Mouse (Mus musculus) CD4-positive, CD25-positive, alpha-beta regulatory T cell, adult 2 months (primary cell): ENCODE results near the gene Drc1.

ENCODE experiments used
- DNase-seq: peaks from one replicate; pipeline ENCODE4 v3.0.0-alpha.2; 2012; ENCODE audit warnings: low read depth, low spot score

Gene Drc1

DNA sequence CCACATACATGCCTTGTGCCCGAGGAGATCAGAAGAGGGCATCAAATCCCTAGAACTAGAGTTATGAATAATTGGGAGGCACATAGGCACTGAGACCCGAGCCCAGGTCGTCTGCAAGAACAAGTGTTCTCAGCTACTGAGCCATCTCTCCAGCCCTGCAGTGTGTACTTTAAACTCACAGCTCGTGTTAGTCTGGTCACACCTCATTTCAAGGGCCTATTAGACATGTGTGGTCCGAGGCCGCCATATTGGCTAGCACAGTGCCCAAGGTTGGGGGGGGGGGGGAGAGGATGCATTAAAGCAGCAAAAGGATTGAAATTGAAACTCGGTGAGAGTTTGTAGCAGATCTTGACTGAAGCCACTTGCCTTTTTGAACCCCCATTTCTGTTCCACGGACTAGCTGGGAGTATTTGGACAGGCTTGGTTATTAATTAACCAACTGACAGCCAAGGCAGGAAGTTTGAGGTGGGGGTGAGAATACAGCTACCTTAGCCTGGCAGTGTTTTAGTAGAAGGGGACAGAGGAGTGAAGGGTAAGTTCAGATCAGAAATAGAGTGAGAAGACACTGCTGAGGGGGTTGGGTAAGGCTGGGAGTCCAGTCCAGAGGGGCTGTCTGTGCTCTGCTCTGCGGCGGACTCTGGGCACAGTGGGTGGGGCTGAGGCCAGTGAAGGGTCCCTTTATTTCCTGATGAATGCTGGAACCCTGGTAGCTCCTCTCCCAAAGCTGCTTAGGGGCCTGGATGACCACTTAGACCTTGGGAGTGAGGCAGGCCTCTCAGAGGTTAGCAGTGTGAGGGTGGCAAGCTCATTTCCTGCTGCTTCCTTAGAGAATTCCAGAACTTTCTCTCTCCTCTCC, 5.0 kb downstream of the Drc1 start:
- DNase-seq: no peak

DNA sequence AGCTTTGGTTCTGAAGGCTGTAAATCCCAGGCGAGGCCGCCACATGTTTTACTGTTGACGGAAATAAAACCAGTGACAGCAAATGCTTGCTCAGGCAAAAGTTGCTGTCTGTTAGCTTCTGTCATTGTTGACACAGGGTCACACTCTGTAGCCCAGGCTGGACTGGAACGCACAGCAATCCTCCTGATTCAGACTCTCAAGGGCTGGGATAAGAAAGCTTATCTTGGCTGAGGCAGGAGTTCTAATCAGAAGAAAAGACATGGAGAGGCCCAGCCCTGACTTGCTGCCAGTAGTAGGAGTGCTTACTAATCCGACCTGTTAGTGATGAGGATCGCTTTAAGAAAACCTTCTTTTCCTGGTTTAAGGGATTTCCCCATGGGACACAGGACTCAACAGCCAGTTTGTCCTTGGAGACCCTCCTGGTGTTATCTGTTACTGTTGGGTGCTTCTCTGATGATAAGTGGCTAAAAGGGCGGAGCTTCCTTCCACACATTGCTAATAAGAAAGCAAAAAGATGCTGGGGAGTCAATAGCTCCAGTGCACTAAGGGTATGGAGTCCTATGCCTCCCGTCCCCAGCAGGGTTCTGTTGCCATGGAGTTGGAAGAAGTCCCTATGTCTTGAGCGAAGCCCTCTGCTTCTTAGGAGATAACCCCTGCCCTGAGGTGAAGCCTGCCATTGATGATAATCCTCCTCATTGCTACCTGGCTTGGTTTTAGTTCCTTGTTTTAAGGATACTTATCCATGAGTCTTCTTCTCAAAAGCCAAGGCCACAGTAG, 6.1 kb downstream of the Drc1 start:
- no peak for DNase-seq

DNA sequence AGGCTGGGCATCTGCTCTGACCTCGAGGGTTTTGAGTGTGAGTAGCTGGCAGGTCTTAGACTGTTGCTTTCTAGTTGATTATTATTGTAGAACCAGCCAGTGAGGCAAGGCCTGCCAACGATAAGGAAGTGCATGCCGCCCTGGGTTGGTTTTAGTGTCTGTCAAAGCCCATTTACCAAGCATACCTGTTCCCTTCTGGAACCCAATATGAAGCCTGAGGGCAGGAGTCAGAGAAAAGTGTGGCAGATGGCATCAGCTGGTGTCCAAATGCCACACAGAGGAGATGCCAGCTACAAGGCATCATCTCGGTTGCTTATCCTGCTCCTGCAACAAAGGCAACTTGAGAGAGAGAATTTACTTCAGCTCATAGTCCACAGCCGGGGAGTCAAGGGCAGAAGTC, 59.6 kb downstream of the Drc1 start:
- no peak for DNase-seq

DNA sequence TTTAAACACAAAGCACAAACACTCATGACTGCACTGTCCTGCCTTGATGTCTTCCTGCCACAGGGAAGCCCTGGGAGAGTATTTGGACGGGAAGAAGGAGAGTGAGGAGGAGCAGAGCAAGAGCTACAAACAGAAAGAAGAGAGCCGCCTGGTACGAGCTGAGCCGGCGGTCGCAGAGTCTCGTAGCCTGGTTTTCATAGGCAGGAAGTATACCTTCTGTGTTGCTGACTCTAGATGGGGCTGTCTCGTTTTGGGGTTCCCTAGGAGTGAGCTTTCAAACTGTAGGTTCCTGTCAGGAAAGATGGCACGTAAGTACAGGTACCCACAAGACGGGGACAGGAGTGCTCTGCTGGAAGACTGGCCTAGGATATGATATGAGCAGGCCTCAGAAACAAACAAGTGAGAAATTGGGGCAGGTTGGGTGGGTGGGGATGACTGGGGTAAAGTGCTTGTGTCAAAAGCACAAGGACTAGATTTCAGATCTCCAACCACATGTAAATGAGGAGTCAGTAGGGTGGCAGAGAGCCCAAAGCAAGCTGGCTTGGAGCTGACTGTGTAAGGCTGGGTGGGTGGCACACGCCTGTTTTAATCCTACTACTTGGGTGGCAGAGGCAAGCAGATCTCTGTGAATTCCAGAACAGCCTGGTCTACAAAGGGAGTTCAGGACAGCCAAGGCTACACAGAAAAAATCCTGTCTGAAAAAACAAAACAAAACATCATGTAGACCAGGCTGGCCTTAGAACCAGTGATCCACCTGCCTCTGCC, 60.6 kb downstream of the Drc1 start:
- DNase-seq: peak; percentile 13

DNA sequence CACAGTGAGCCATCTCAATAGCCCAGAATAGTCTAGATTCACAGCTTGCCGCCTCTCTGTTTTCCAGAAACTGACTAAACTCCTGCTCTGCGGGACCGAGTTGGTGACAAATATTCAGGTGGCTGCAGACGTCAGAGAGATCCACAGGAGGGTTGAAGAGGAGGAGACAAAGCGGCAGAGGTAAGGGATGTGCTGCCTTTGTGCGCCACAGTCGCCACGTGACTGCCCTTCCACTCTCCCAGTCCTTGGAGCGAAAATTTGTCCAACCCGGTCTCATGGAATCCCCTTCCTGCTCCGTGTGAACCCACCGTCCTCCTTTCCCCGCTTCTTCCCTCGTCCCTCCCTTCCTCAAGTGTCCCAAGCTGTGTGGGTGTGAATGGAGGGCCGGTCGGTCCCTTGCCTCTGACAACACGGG, 61.4 kb downstream of the Drc1 start:
- no peak for DNase-seq

DNA sequence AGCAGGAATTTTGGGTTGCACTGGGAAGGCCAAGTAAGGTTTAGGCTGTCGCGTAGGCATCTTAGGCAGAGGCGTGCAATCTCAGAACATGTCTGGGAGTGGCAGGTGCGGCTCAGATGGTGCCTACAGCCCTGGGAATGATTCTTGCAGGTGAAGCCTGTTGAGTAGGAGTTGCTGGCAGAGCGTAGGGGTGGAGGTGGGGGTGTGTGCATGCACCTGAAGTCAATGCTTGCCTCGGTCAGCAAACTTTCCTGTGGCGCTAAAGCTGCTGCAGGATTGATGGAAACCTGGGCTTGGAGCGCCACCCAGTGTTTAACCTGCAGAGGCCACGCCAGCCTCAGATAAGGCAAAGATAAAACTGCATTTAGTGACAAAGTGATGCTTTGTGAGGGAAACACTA, 61.9 kb downstream of the Drc1 start:
- peak; percentile 85 for DNase-seq

DNA sequence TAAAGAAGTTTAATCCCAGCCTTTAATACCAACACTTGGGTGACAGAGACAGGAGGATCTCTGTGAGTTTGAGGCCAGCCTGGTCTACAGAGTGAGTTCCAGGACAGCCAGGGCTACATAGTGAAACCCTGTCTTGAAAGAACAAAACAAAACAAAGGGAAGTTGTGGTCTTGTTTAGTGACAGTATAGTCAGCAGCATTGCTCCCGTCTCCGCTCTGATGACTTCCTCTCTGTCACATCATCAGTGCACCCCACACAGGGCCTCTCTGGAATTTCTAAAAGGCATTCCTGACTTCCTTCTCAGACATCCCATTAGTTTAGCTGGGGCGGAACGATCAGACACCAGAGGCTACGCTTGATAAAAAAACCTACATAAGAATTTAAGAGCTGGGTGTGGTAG, 62.7 kb downstream of the Drc1 start:
- no peak for DNase-seq

DNA sequence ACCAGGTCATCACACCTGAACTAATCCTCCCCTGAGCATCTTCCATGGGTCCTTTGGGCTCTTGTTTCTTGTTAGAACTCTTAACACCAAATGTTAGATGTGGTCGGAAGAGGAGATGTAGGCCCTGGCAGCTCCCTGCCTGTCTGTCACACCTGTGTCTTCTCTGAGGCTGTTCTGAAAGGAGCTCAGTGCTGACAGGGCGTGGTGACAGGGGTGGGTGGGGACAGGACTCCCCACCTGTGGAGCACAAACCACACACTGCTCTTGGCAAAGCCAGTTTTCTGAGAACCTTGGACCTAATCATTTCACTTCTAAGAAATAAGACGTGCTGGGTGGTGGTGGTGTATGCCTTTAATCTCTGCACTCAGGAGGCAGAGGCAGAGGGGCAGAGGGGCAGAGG, 72.4 kb downstream of the Drc1 start:
- peak; percentile 56 for DNase-seq

DNA sequence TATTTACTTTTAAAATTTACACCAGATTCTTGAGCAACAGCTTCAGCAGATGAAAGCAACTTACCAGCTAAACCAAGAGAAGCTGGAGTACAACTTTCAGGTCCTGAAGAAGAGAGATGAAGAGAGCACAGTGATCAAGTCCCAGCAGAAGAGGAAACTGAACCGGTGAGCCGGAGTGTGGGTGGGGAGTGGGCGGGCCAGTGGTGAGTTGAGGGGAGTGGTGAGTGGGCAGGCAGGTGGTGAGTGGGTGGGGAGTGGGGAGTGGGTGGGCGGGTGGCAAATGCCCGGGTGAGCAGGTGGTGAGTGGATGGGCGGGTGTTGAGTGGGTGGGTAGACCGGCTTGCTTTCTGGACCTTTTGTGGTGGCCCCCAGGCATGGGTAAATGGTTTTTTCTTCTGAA, 73.9 kb downstream of the Drc1 start:
- peak; percentile 14 for DNase-seq

DNA sequence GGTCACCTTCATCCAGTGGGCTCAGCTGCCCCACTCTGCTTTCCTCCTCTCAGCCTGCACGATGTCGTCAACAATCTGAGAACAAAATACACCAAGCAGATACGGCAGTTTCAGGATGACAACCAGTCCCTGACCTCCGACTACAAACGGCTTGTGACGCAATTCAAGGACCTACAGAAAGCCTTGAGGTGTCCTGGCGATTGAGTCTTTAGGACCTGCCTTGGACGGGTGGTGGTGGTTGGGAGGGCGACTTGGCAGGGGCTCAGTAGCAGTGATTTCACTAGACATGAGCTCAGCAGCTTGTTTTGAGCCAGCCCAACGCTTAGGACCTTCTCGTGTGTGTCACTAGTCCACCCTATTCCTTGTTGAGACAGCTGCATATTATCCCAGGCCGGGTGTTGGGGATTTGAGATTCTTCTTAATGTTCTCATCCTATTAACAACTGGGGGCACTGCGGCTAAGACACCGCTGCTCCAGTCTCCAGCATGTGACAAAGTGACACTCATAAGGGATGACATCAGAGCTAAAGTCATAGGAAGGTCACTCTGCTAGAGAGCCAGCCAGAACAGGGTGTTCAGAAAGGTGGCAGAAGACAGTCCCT, 74.5 kb downstream of the Drc1 start:
- no peak for DNase-seq

DNA sequence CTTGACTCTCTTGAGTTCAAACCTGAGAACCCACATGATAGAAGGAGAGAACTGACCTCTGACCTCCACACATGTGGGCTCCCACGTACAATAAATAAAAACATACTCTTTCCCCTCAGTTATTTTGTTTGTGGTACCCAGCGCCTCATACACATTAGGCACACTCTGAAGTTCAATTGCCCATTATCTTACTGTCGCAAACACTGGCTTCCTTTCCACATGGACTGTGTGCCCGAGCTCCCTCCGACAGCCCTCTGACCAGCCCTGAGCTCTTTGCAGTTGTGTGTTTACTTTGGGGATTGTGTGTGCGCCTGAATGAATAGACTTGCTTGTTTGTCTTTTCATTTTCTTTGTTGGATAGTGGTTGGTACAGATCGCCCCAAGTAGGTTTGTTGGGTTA, 75.5 kb downstream of the Drc1 start:
- no peak for DNase-seq

DNA sequence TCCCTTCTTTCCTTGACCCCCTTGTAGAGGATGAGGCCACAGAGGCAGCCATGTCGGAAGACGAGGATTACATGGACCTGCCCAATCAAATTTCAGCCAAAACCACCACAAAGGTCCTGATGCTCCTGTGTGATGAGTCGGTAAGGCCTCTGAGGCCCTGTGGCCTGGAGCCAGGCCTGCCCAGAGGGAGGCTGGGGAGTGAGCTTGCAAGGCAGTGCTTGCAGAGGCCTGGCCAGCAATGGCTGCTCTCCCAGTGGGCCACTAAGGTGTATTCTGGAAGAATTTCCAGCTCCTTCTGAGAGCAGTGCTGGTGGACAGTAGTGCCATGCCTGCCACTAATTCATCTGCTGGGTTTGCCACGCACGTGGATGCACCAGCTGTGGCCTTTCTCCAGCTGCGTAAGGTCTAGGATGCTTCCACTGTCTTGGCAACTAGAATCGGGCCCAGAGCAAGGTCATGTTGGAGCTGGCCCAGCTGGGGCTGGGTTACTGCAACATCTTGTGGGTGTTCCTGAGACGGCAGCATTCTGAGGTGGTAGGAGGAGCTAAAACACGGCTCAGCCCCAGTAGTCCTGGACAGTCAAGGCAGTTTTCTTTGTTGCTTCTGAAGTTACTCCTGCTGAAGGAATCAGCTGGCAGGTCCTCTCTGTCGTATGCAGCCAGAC, 77.4 kb downstream of the Drc1 start:
- no peak for DNase-seq

DNA sequence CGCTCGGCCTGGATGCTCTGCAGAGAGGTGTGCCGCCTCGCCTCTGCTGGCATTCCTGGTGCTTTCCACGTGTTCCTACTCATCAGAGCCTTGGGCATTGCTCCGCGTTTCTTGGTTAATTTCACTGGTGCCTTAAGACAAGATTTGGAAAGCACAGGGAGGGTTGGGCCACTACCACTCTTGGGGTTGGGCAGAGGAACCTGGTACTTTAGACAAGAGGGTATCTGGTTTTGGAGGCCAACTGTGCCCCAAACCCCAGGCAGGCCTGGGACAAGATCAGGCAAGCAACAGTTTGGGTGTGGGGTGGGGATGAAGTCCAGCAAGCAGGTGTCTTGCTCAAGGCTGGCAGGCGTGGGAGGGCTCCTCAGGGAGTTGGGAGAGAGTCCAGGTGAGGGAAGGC, 86.2 kb downstream of the Drc1 start:
- DNase-seq: no peak

DNA sequence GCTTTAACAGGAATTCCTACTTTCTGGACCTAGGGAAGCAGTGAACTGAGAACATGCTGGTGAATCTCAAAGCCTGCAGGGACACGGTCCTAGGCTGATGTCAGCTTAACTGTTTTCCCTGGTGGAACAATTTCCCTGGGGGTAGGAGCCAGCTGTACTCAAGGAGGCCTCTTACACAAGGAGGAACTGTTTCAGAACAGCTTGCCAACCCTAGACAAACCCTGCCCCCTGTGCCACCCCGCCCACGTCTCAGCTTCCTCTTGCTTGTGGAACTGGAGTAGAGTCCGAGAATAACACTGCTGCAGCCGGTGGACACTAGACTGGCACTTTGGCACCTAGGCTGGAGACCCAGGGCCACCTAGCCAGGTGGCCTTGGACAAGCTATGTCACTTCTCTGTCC, 88.2 kb downstream of the Drc1 start:
- DNase-seq: no peak

DNA sequence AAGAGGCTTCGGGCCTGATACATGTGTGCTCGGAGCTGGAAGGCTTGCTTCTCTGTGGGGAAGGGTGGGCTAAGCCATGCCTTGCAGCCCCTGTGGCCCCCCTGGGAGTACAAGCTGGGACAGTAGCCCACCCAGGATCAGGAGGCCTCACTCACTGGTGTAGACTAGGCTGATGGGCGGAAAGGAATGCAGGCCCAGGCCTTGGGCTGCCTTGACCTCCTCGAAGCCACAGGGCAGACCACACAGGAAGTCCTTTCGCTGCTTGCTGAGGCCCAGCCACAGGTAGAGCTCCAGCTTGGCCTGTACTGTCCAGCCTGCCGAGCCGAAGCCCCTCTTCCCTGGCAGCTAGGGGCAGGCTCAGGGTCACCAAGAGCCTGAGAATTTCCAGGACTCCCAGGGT, 101.7 kb downstream of the Drc1 start:
- no peak for DNase-seq

DNA sequence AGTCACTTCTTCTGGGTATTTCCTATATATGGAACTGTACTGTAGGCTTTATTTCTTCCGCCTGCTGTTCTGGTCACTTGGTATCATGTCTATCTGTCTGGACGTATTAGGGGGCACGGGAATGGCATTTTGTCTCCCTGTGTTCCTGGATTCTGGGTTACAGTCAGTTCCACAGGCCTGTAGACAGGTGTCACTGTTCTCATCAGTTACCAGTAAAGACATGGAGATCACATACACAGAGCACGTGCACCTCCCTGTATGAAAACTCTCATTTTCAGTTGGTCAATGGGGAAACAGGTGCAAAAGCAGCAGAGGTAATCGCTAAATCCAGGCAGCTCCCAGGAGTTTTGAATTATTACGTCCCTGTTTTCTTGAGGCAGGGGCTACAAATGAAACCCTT, 106.5 kb downstream of the Drc1 start:
- no peak for DNase-seq

DNA sequence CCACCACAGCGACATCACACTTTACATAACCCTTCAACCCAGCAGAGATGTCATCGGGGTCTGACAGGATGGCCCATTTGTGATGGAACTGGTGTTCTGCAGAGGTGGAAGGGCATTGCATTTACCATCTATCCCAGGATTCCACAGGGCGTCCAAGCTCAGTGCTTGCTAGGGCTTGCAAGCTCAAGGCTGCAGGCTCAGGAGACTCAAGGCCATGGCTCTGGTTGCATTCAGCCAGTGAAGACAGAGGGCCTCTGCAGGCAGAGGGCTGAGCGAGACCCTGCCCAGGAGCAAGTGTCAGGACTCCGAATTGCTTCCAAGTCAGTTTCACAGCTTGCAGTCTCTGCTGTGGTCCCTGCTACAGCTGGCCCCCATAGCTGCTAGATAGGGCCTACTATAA, 108.6 kb downstream of the Drc1 start:
- DNase-seq: no peak

DNA sequence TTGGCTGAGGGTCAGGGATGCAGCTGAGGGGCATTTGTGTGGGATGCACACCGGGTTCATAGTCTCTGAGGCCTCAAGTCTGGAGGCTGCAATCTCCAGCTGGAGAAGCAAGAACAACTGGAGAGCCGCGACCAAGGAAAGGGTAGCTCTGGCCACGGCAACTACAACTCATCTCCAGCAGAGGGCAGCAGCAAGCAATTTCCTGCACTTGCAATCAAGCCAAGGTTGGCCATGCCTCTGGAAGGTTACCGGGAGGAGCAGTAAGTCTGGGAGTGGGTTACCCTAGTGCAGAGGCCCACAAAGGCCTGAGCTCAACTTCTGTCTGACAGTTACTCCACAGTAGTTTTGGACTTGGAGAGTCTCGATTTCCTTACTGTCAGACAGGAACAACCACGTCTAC, 110.3 kb downstream of the Drc1 start:
- DNase-seq: peak; percentile 70

DNA sequence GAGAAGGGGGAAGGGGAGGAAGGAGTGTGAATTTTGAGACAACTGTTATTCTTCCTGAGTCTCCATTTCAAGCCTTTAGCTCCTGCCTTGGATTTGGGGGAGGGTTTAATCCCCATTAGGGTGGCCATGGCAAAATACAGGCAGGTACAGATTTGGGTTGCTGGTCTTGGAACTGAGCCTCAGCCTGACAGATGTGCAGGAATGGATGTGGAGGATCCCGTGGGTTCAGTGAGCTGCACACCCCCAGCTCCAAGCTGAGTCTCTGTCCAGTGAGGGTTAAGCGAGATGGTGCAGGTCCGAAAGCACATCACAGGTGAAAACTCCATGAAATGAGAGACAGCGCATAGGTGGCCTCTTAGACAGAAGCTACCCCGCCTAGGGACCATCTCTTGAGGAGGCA, 119.3 kb downstream of the Drc1 start:
- no peak for DNase-seq

DNA sequence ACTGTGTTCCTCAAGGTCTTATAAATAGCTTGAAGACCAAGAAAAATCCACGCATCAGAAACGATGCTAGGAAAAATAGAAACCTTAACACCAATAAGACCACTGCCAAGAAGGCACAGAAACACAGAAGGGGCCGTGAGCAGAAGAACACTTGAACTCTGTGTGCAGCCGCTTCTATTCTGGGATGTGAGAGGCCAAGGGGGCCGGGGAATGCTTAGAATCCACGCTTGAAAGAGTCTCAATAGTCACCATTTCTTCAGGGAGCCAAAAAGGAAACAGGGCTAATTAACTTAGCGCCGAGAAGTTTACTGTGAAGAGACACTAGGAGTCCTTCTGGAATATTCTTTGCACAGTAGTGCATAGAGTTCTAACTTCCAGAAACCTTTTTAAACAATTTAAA, 120.0 kb downstream of the Drc1 start:
- DNase-seq: no peak

DNA sequence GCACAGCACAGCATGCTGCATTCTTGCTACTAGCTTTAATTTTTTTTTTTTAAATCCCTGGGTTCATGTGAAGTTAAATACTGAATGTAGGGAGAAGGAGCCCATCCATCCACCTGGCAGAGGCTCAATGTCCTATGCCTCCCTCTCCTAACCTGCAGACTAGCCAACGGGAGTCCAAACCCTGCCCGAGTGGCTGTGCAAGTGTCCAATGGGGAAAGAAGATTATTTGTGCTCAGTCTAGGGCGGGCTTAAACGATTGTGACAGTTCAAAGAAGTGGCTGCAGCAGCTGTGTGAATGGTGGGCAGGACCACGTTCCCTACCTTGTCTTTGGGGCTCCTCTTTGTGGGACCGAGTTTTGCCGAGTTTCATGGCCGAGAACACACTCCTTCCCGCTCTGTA, 125.7 kb downstream of the Drc1 start:
- DNase-seq: no peak
